Mouse (Mus musculus): ENCODE data around the gene Thbs4. TPM values are rescaled to one million over a fixed set of nuclear protein-coding genes. Genes with fewer than 3 reads are reported as not detected.

The Thbs4 gene
- polyA plus RNA-seq, 2 experiments = 0.03 to 0.12 TPM

- no peak overlapping the region for H3K4me3 ChIP-seq (ENCODE audit: insufficient read depth in 1 of 2, low read depth in 2 of 2, low read length in 2 of 2)
- WGBS (ENCODE audit: insufficient replicate concordance) = 52% methylated on average over 13 of the region's 13 CpGs
- TF ChIP-seq CTCF (IDR thresholded peaks at IDR 0.05; ENCODE audit: low read depth) = no peak
- TF ChIP-seq EP300 (IDR thresholded peaks at IDR 0.05; ENCODE audit: low read depth) = no peak
- no peaks in the 10 kb centered on the region for H3K4me1 ChIP-seq (replicated peaks; ENCODE audit: control insufficient read depth in 2 of 2, insufficient read depth in 2 of 2, low read length in 1 of 2)
- no peak overlapping the region for H3K9ac ChIP-seq (replicated peaks)
- no peak for DNase-seq (ENCODE audit: low read depth in 3 of 3, low spot score in 3 of 3)
- no peaks in the 10 kb centered on the region for H3K9me3 ChIP-seq (ENCODE audit: control insufficient read depth, low read length)
- no peaks in the 10 kb centered on the region for H3K27me3 ChIP-seq (ENCODE audit: control insufficient read depth, insufficient read depth, low read length)
- no peak for ATAC-seq (ENCODE audit: insufficient read depth)
- no peak overlapping the region for H3K4me2 ChIP-seq (ENCODE audit: low read depth)
- no peak overlapping the region for H3K27ac ChIP-seq
- no peaks in the 10 kb centered on the region for H3K36me3 ChIP-seq (replicated peaks; ENCODE audit: control insufficient read depth, insufficient read depth, low read depth)
Measured at GRCm38 (mm10) chr13:92729811-92730210, 64.8 kb downstream of the Thbs4 start.

- TF ChIP-seq CTCF (IDR thresholded peaks at IDR 0.05; ENCODE audit: low read depth) = no peak
- TF ChIP-seq EP300 (IDR thresholded peaks at IDR 0.05; ENCODE audit: low read depth) = no peak
- Histone ChIP-seq H3K4me2 (ENCODE audit: low read depth) (no peak overlapping the region), H3K4me1 (replicated peaks; ENCODE audit: control insufficient read depth in 2 of 2, insufficient read depth in 2 of 2, low read length in 1 of 2) (peaks cover 0 to 3% of the 10 kb centered on the region in 2 experiments; a peak in 1 of 4 replicates), H3K4me3 (ENCODE audit: insufficient read depth in 1 of 2, low read depth in 2 of 2, low read length in 2 of 2) (no peak overlapping the region), H3K27me3 (ENCODE audit: control insufficient read depth, insufficient read depth, low read length) (no peaks in the 10 kb centered on the region), H3K36me3 (replicated peaks; ENCODE audit: control insufficient read depth, insufficient read depth, low read depth) (no peaks in the 10 kb centered on the region), H3K9ac (replicated peaks) (no peak overlapping the region), H3K27ac (no peak overlapping the region), H3K9me3 (ENCODE audit: control insufficient read depth, low read length) (no peaks in the 10 kb centered on the region)
- no peak for ATAC-seq (ENCODE audit: insufficient read depth)
- 18% methylated on average over 5 of the region's 5 CpGs for WGBS (ENCODE audit: insufficient replicate concordance)
- no peak for DNase-seq (ENCODE audit: low read depth in 3 of 3, low spot score in 3 of 3)
Measured at GRCm38 (mm10) chr13:92722389-92722788, 72.2 kb downstream of the Thbs4 start.

DNA sequence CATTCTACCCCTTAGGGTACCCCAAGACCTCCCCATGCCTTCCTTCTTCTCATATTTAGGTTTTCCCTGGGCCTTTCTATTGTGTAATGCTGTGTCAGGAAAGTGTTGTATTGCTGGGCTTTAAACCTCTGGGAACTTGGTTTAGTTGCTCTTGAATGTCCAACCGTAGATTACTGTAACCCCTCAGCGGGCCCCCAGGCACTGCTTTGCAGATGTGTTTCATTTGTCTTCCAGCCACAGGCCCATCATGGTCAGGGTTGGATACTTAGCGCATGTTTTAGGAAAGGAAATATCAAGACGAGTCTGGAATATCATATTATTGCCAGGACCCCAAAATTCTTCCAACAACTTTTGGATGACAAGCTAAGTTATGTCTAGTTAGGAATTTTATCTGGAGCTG, 73.6 kb downstream of the Thbs4 start:
- ATAC-seq (ENCODE audit: insufficient read depth) = no peak
- Histone ChIP-seq H3K9me3 (ENCODE audit: control insufficient read depth, low read length) (no peaks in the 10 kb centered on the region), H3K4me1 (replicated peaks; ENCODE audit: control insufficient read depth in 2 of 2, insufficient read depth in 2 of 2, low read length in 1 of 2) (peaks cover 0 to 3% of the 10 kb centered on the region in 2 experiments; a peak in 1 of 4 replicates), H3K4me3 (ENCODE audit: insufficient read depth in 1 of 2, low read depth in 2 of 2, low read length in 2 of 2) (no peak overlapping the region), H3K27ac (no peak overlapping the region), H3K9ac (replicated peaks) (no peak overlapping the region), H3K4me2 (ENCODE audit: low read depth) (no peak overlapping the region), H3K27me3 (ENCODE audit: control insufficient read depth, insufficient read depth, low read length) (no peaks in the 10 kb centered on the region), H3K36me3 (replicated peaks; ENCODE audit: control insufficient read depth, insufficient read depth, low read depth) (no peaks in the 10 kb centered on the region)
- WGBS (ENCODE audit: insufficient replicate concordance) = 68% methylated on average over 4 of the region's 4 CpGs
- TF ChIP-seq EP300 (IDR thresholded peaks at IDR 0.05; ENCODE audit: low read depth) (no peak), CTCF (IDR thresholded peaks at IDR 0.05; ENCODE audit: low read depth) (no peak)
- no peak for DNase-seq (ENCODE audit: low read depth in 3 of 3, low spot score in 3 of 3)

DNA sequence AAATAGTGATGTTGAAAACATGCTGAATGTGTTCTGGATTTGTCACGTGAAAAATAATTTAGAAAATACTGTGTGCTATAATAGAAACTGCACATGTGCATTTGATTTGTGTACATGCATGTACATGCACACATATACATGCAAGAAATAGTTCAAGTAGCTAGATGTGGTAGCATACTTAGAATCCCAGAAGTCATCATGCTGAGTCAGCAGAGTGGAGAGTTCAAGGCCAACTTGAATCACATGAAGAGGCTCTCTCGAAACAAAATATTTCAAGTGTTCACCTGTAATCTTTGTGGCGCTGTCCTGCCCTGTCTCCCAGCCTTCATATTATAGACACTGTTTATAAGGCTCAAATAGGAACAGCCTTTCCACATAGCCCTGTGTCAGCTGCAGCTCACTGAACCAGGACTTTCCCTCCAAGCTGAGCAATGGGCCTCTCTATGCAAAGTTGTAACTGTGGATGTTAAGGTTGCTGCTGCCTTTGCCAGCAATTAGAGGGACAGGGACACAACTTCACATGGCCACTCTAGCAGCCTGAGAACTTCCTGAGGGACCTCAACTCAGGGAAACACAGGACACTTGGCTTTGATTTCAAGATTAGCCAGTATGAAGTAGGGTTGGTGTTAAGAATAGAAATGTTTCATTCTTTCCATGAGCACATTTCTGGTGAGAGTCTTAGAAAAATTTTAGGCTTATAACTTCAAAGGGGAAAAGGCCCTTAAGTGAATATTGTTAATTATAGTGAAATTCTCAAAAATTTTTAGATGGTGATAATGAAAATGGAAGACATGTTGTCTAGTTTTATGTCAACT, 76.6 kb downstream of the Thbs4 start:
- Histone ChIP-seq H3K4me2 (ENCODE audit: low read depth) (no peak overlapping the region), H3K4me3 (ENCODE audit: insufficient read depth in 1 of 2, low read depth in 2 of 2, low read length in 2 of 2) (no peak overlapping the region), H3K9ac (replicated peaks) (no peak overlapping the region), H3K27ac (no peak overlapping the region), H3K36me3 (replicated peaks; ENCODE audit: control insufficient read depth, insufficient read depth, low read depth) (no peaks in the 10 kb centered on the region), H3K27me3 (ENCODE audit: control insufficient read depth, insufficient read depth, low read length) (no peaks in the 10 kb centered on the region), H3K4me1 (replicated peaks; ENCODE audit: control insufficient read depth in 2 of 2, insufficient read depth in 2 of 2, low read length in 1 of 2) (peaks cover 0 to 3% of the 10 kb centered on the region in 2 experiments; a peak in 1 of 4 replicates), H3K9me3 (ENCODE audit: control insufficient read depth, low read length) (no peaks in the 10 kb centered on the region)
- DNase-seq (ENCODE audit: low read depth in 3 of 3, low spot score in 3 of 3) = no peak
- no peak for TF ChIP-seq CTCF (IDR thresholded peaks at IDR 0.05; ENCODE audit: low read depth)
- ATAC-seq (ENCODE audit: insufficient read depth) = no peak
- WGBS (ENCODE audit: insufficient replicate concordance) = 77% methylated on average over 3 of the region's 3 CpGs

DNA sequence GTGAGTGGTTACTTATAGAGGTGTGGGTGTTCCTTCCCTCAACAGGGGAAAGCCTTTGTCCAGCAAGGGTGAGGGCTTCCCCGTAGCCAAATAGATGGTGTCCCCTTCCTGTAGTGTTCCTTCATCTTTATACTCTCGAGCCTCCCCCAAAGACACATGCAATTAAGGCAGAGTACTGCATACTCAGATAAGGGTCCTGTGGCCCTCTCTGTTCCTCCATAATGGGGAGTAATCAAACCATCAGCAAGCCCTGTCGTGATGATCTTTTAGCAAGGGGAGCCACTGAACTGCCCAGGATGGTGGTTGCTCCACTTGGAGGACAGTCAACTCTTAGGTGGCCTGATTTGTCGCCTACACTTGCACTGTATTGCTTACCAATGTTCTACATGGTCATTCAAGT, 82.0 kb downstream of the Thbs4 start:
- Histone ChIP-seq H3K4me1 (replicated peaks; ENCODE audit: control insufficient read depth in 2 of 2, insufficient read depth in 2 of 2, low read length in 1 of 2) (peaks cover 0 to 5% of the 10 kb centered on the region in 2 experiments; a peak in 1 of 4 replicates), H3K9ac (replicated peaks) (no peak overlapping the region), H3K36me3 (replicated peaks; ENCODE audit: control insufficient read depth, insufficient read depth, low read depth) (peaks cover 15% of the 10 kb centered on the region), H3K4me2 (ENCODE audit: low read depth) (no peak overlapping the region), H3K4me3 (ENCODE audit: insufficient read depth in 1 of 2, low read depth in 2 of 2, low read length in 2 of 2) (no peak overlapping the region), H3K27ac (no peak overlapping the region), H3K27me3 (ENCODE audit: control insufficient read depth, insufficient read depth, low read length) (no peaks in the 10 kb centered on the region), H3K9me3 (ENCODE audit: control insufficient read depth, low read length) (no peaks in the 10 kb centered on the region)
- WGBS (ENCODE audit: insufficient replicate concordance) = 46% methylated on average over 4 of the region's 4 CpGs
- TF ChIP-seq CTCF (IDR thresholded peaks at IDR 0.05; ENCODE audit: low read depth) = no peak
- 0 out of 2 replicates have a peak, but pooled peaks have one; percentile 14 for TF ChIP-seq EP300 (IDR thresholded peaks at IDR 0.05; ENCODE audit: low read depth)
- peak; percentile 63; the same call in 1 of the 2 replicates for ATAC-seq (ENCODE audit: insufficient read depth)
- no peak for DNase-seq (ENCODE audit: low read depth in 3 of 3, low spot score in 3 of 3)

All from liver, embryonic 14.5 days (tissue).